Mouse (Mus musculus): ENCODE results near the gene Dnah7c. TPM values are rescaled to one million over a fixed set of nuclear protein-coding genes. Genes with fewer than 3 reads are reported as not detected.
A peak's percentile ranks its signal among the peaks of the same experiment; 100 is the strongest.

The Dnah7c gene
- polyA plus RNA-seq, 1 experiment from 2014 or later = 0.15 TPM

- no peak overlapping the region for H3K27ac ChIP-seq
- H3K36me3 ChIP-seq = no peaks in the 10 kb centered on the region
- no peak overlapping the region for H3K4me3 ChIP-seq (replicated peaks)
- ATAC-seq = no peak
- peaks cover 10% of the 10 kb centered on the region for H3K4me1 ChIP-seq (replicated peaks)
- WGBS = 40% methylated on average over 5 of the region's 5 CpGs
- no peaks in the 10 kb centered on the region for H3K27me3 ChIP-seq
- no peak overlapping the region for H3K9ac ChIP-seq (replicated peaks)
- no peak overlapping the region for H3K4me2 ChIP-seq (replicated peaks)
- H3K9me3 ChIP-seq = no peaks in the 10 kb centered on the region
These were observed 419.8 kb downstream of the Dnah7c start for GRCm38 (mm10) chr1:46845221-46845620.

GRCm38 (mm10) chr1:46849758-46850157 is 424.4 kb downstream of the Dnah7c start:
- ATAC-seq = no peak
- Histone ChIP-seq H3K4me3 (replicated peaks) (no peak overlapping the region), H3K36me3 (no peaks in the 10 kb centered on the region), H3K9ac (replicated peaks) (no peak overlapping the region), H3K27me3 (no peaks in the 10 kb centered on the region), H3K4me1 (replicated peaks) (peaks cover 37% of the 10 kb centered on the region), H3K4me2 (replicated peaks) (peak overlapping the region; percentile 22; the same call in 1 of the 2 replicates), H3K27ac (peak overlapping the region; percentile 51; the same call in 1 of the 2 replicates), H3K9me3 (no peaks in the 10 kb centered on the region)
- 68% methylated on average over 1 of the region's 1 CpGs for WGBS

- no peaks in the 10 kb centered on the region for H3K36me3 ChIP-seq
- peak overlapping the region; percentile 91 for H3K4me3 ChIP-seq (replicated peaks)
- H3K9me3 ChIP-seq = no peaks in the 10 kb centered on the region
- 70% methylated on average over 4 of the region's 4 CpGs for WGBS
- no peak for ATAC-seq
- H3K9ac ChIP-seq (replicated peaks) = peak overlapping the region; percentile 33; the same call in 1 of the 2 replicates
- H3K27ac ChIP-seq = no peak overlapping the region
- peaks cover 32% of the 10 kb centered on the region for H3K4me1 ChIP-seq (replicated peaks)
- no peaks in the 10 kb centered on the region for H3K27me3 ChIP-seq
- peak overlapping the region; percentile 67 for H3K4me2 ChIP-seq (replicated peaks)
These were observed 426.2 kb downstream of the Dnah7c start for GRCm38 (mm10) chr1:46851586-46851985.

- no peak for ATAC-seq
- H3K27ac ChIP-seq = peak overlapping the region; percentile 99
- H3K27me3 ChIP-seq = no peaks in the 10 kb centered on the region
- peak overlapping the region; percentile 99 for H3K9ac ChIP-seq (replicated peaks)
- H3K4me2 ChIP-seq (replicated peaks) = peak overlapping the region; percentile 67
- WGBS = 2% methylated on average over 4 of the region's 4 CpGs
- peaks cover 32% of the 10 kb centered on the region for H3K4me1 ChIP-seq (replicated peaks)
- peak overlapping the region; percentile 91 for H3K4me3 ChIP-seq (replicated peaks)
- H3K9me3 ChIP-seq = no peaks in the 10 kb centered on the region
- H3K36me3 ChIP-seq = no peaks in the 10 kb centered on the region
These were observed 426.8 kb downstream of the Dnah7c start for GRCm38 (mm10) chr1:46852216-46852599.

DNA sequence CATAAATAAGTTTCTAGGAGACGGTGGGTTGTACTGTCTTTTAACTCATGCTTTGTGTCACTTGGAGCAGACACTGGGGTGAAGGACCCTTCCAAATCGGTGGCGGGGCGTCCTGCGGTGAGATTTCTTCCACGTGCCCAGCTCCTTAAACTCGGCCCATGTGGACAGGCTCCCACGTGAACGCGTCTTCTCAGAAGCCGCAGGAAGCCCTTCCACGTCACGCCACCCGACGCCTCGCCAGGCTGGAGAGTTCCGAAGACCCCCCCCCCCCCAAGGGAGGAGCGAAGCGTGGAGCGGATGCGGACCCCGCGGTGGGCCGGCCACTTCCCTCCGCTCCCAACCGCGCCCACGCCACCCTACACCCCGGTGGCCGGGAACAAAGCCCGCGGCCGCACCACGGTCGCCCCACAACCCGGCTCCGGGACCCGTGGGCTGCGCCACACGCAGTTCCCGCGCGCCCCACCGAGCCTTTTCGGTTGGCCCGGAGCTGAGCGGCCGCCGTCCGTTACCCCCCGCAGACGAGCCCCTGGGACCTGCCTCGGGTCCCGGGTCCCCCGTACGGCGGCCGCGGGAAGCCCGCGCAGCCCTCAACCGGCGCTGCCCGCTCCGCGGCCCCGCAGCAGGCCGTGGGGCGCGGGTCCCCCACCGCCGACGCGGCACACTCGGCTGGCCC is 427.3 kb downstream of the Dnah7c start:
- peak overlapping the region; percentile 67 for H3K4me2 ChIP-seq (replicated peaks)
- peaks cover 32% of the 10 kb centered on the region for H3K4me1 ChIP-seq (replicated peaks)
- peak; percentile 43 for ATAC-seq
- peak overlapping the region; percentile 99 for H3K27ac ChIP-seq
- no peaks in the 10 kb centered on the region for H3K27me3 ChIP-seq
- peak overlapping the region; percentile 99 for H3K9ac ChIP-seq (replicated peaks)
- H3K4me3 ChIP-seq (replicated peaks) = peak overlapping the region; percentile 91
- WGBS = under 1% methylated on average over 55 of the region's 75 CpGs
- H3K36me3 ChIP-seq = no peaks in the 10 kb centered on the region
- H3K9me3 ChIP-seq = no peaks in the 10 kb centered on the region

- Histone ChIP-seq H3K27ac (peak overlapping the region; percentile 99), H3K4me3 (replicated peaks) (peak overlapping the region; percentile 91), H3K27me3 (no peaks in the 10 kb centered on the region), H3K9me3 (no peaks in the 10 kb centered on the region), H3K4me2 (replicated peaks) (peak overlapping the region; percentile 67), H3K36me3 (no peaks in the 10 kb centered on the region), H3K4me1 (replicated peaks) (peaks cover 32% of the 10 kb centered on the region), H3K9ac (replicated peaks) (peak overlapping the region; percentile 99)
- peak; percentile 97 for ATAC-seq
- under 1% methylated on average over 86 of the region's 86 CpGs for WGBS
These were observed 428.1 kb downstream of the Dnah7c start for GRCm38 (mm10) chr1:46853317-46854035.

- Histone ChIP-seq H3K36me3 (no peaks in the 10 kb centered on the region), H3K4me2 (replicated peaks) (peak overlapping the region; percentile 67), H3K27ac (peak overlapping the region; percentile 99), H3K4me3 (replicated peaks) (peak overlapping the region; percentile 91), H3K27me3 (no peaks in the 10 kb centered on the region), H3K4me1 (replicated peaks) (peaks cover 32% of the 10 kb centered on the region), H3K9ac (replicated peaks) (peak overlapping the region; percentile 49), H3K9me3 (no peaks in the 10 kb centered on the region)
- WGBS = 25% methylated on average over 18 of the region's 18 CpGs
- ATAC-seq = peak; percentile 5
These were observed 428.9 kb downstream of the Dnah7c start for GRCm38 (mm10) chr1:46854036-46854900.

DNA sequence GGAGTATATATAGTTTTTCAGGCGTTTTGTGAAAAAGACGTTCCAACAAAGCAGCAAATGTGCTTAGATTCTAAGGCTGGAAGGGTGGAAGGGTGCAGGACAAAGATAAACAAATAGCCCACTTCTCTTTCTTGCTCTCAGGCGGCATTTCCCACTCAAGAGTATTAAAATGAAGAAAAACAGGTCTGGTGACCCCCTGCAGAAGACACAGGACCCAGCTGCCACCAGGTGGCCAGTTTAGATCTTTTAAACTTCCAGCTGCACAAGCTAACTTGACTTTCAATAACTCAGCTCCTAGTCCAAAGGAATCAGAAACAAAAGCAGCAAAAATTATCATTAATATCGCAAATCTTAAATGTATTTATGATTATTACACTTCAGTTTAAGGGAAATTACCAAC is 431.1 kb downstream of the Dnah7c start:
- H3K9ac ChIP-seq (replicated peaks) = no peak overlapping the region
- H3K4me1 ChIP-seq (replicated peaks) = peaks cover 16% of the 10 kb centered on the region
- no peak overlapping the region for H3K4me2 ChIP-seq (replicated peaks)
- no peak for ATAC-seq
- no peaks in the 10 kb centered on the region for H3K27me3 ChIP-seq
- WGBS = 50% methylated on average over 4 of the region's 4 CpGs
- no peak overlapping the region for H3K27ac ChIP-seq
- no peak overlapping the region for H3K4me3 ChIP-seq (replicated peaks)
- H3K9me3 ChIP-seq = no peaks in the 10 kb centered on the region
- H3K36me3 ChIP-seq = no peaks in the 10 kb centered on the region
